Mouse (Mus musculus) cerebellum, adult 11-12 months (tissue): ENCODE measurements around the gene Traf1.

Experiments used
- DNase-seq: peaks from one replicate; pipeline ENCODE4 v3.0.0; 2022

Traf1 gene

DNA sequence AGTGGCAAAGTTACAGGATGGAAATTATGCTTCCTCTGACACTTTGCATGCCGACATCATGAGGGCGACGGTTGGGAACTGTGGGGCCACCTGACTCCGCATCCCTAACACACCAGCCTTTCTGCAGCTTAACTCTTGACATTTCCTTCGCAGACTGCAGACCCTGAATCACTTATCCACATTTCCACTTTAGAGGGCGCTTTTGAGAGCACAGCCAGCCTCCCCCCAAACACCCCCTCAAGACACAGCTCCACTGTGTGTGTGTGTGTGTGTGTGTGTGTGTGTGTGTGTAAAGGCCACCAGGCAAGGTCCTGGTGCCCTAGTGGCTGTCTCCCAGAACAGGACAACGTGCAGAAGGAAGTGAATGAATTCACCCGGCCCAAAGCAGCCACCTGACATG lies 4.2 kb upstream of the Traf1 start:
- no peak for DNase-seq

DNA sequence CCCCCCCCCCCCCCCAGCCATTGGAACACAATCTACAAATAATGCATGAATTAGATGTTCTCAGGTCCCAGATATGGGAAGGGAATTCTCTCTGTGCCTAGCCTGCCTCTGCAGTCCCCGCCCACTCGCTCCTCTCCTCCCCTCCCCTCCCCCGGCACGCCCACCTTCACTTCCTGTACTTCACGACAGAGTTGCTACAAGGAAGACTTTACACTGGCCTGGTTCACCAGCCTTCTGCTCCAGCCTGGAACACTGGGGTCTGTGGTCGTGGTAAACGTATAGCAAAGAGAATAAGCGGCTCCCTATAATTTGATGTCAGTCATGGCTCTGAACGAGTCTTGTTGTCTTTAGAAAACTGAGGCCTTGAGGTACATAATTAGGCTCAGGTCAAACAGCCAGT lies 3.7 kb upstream of the Traf1 start:
- no peak for DNase-seq

DNA sequence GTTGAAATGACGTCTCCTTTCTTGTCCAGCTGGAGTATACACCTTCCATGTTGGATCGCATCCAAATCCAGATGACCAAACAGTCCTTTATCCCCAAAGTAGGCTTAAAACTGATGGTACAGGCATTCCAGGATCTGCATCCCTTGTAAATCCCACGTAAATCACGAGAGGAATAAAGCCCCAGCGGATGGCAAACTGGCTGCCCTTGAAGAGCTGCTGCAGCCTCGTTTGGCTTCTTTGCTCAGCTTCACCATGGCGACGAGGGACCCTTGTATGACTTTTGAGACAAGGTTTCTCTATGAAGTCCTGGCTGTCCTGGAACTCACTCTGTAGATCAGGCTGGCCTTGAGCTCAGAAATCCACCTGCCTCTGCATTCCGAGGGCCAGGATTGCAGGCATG lies 3.1 kb upstream of the Traf1 start:
- no peak for DNase-seq

DNA sequence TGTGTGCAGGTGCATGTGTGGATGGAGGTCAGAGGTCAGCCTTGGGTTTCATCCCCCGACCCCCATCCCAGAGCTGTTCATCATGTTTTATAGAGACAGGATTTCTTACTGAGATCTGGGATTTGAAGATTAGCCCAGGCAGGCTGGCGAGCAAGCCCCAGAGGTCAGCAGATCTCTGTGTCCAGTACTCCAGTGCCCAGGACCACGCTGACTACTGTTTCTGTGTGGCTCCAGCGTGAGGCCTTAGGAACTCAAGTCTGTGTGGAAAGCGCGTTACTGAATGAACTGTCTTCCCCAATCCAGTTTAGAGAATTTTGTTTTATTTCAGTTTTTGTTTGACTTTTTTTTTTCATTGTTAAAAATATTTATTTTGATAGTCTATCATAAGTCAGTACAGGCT lies 2.7 kb upstream of the Traf1 start:
- no peak for DNase-seq

DNA sequence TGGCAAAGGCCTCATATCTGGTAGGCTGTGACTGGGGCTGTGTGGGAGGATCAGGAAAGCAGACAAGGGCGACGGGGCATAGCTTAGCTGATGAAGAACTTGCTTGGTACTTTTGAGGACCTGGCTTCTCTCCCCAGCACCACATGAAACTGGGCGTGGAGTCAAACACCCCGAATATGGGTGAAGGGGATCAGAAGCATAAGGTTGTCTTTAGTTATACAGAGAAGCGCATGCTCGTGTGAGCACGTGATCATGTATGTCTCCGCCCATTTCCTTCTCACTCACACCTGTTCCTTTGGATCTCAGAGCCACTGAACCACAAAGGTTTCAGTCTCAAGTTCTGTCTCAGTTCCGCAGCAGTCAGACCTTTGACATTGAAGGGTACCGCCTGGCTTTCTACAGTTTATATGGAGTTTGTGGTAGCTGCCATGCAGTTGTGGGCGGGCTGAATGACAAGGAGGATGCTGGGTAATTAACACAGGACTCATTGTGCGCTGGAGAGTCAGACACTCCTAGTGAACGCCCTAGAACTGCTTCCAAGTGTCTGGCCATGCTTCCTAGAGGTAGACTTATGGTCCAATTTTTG lies 1.9 kb upstream of the Traf1 start:
- no peak for DNase-seq

DNA sequence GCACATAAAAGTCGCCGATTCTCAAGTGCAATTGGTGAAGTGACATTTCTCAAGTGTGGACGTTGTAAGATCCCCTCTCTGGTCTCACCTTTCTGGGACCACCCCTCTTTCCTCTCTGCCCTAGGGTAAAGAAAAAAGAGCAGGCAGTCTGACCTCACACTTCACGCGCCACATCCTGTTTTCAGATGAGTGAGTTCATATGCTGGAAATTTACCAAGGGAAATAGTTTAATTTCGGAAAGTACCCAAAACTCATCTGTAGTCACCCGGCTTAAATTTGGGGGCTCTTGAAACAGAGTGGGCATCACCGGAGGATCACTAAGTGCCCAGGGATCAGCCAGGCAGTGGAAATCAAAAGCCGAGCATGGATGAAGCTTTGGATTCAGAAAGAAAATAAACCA lies 1.3 kb upstream of the Traf1 start:
- no peak for DNase-seq

DNA sequence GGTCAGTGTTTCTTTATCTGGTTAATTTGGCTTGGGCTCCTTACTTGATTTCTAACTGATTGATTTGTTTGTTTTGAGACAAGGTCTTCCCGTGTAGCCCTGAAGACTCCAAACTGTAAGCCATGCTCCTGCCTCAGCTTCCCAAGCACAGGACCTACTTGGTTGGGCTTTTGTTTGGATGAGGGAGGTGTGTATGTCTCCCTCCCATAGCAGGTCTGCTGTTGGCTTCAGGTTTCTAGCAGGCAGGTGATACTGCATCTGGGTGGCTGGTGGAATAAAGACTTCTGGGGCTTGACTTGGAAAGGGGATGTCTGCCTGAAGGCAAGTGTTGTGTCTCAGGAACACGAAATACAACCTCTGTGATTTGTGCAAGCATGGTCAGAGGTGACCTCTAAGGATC lies 639 bp upstream of the Traf1 start:
- DNase-seq = no peak

DNA sequence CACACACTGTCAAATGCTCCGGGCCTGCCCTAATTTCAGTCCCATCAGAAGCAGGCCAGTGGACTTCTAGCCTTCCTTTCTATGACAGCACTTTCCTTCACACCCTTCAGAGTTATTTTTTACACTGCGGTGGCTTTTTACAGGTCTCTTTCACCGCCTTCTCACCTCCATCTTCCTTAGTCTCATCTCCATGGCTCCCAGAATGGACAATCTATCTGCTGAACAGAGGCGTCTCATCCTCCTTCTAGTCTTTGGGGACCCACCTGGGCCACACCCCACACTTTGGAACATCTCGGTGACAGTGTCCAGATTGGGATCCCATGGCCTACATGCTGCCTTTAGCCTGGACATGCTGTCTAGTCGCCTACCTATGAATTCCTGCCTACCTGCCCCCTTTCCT lies 606 bp downstream of the Traf1 start:
- DNase-seq = no peak

DNA sequence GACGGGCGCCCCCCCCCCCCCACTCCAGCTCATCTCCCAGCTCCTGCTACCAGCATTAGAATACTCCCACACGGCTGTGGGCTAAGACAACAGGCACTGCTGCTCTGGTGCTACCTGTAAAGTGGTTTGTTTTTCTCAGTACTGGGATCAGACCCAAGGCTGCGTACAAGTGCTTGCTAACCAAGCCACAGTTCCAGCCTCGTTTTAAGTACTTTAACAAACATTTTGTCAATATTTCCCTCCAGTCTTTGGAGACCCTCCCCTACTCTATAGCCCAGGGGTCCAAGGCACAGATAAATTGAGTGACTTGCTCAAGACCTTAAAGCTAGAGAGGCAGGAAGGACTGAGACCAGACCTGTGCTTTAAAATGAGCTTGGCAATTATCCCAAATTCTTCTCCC lies 1.1 kb downstream of the Traf1 start:
- no peak for DNase-seq

DNA sequence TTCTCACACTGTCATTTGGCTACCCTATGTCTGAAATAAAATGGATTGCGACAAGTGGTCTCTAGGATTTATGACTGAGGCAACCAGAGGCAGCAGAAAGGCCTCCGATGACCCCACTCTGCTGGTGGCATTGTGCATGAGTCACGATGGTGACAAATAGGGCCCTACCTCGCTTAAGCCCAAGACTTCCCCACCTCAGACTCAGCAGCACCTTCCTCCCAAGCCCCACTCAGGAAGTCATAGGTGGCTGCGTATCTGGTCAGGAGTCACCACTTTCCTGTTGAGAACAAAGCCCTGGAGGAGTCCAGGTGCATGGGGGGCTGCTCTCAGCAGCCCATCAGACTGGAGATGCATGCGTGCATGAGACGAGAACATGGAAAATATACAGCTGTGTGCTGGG lies 3.0 kb downstream of the Traf1 start:
- no peak for DNase-seq

DNA sequence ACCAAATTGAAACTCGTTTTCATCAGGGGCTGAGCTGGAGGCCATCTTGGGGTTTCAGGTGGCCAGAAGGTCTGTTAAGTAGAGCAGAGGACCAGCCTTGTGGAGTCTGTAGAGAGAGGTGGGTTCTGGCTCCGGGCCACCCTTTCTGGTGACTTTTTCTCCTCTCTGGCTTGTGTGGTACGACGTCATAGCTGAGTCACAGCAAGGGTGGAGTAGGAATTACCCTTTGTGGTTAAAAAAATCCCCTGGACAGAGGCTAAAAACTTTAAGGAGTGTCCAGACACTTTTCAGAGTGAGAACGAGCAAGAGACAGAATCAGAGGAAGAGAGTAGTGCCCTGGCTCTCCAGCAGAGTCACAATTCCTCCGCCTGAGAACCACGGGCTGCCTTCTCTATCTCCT lies 3.5 kb downstream of the Traf1 start:
- no peak for DNase-seq

DNA sequence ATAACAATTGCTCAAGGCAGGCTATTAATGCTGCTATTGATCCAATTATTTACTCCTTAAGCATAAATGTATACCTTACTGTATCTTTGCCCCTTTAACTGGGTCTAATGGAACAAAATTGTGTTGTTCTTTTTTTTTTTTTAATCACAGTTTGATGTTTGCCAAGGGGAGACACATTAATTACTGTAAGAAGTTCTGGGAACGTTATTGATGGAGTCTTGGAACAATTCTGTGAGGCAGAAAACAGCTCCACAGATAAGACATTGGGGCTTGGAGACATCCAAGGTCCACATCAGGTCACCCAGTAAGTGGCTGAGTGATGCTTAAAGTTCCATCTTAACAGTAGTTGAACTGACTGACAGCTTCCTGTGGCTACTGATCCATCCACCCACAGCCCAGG lies 4.2 kb downstream of the Traf1 start:
- DNase-seq = no peak

DNA sequence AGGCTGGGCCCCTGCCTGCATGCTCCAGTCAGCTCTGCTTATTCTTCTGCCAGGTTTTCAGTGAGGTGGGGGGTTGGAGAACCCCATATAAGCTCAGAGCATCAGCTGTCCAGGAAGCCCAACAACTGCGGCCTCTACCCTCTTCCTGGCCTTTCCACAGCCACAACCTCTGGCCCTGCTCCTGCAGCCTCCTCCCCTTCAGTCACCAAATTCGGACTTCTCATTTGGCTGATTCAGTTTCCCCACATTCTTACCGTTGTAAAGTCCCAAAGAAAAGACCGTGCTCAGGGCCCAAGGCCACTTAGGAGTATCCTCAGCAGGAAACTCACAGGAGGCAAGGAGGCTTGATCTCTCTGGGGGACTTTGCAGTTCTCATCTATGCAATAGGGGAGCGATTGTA lies 4.6 kb downstream of the Traf1 start:
- no peak for DNase-seq

DNA sequence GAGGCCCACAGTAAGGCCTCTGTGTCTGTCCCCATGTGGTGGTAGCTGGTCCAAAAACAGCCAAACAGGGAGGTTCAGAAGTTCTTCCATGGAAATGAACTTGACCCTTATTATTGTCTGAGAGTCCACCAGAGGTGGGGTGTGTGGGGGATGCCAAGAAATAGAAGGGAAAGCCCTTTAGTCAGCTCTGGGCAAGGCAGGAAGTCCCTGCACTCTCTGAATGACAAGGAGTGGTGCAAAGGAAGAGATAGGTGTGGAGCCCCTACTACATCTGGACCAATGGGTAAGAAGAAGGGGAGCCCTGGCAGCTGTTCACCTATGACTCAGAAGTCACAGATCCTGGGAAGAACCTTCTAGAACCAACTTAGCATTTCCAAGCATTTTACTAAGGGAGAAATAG lies 7.2 kb downstream of the Traf1 start:
- no peak for DNase-seq

DNA sequence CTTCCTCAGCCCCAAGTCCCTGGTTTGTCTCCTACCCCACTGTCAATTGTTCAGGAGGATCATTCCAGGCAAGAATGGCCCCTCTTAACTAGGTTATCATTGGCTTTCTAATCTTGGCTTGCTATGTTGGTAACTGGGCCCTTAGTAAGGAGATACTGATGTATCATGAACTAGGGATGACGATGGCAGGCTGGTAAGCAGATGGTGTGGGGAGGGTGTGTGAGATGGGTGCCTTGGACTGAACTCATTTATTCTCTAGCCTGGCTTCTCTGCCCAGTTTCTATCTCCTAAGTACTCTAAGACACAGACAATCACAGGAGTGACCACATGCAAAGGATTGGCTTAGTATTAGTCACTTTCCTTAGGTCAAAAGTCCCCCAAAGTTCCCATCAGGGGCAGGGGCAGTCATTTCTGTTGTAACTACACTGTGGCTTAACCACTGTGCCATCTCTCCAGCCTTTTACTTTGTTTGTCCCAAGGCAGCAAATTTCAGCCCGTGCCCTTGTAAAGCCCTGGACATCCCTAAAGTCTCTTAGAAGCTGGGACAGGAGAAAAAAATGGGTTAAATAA lies 7.9 kb downstream of the Traf1 start:
- no peak for DNase-seq

DNA sequence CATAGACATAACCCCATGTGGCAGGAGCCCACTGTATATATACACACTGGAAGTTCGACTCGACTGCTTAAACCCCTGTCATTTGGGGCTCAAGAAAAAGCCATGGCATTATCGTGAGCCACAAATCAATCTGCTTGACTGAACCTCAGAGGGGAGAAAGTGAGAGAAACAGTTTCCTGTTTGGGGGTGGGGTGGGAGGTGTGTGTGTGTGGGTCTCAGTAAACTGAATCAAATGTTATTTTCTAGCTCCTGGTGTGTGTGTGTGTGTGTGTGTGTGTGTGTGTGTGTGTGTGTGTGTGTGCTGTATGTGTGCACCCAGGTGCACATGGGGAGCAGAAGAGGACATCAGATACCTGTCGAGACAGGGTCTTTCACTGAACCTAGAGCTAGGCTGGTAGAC lies 8.6 kb downstream of the Traf1 start:
- no peak for DNase-seq

DNA sequence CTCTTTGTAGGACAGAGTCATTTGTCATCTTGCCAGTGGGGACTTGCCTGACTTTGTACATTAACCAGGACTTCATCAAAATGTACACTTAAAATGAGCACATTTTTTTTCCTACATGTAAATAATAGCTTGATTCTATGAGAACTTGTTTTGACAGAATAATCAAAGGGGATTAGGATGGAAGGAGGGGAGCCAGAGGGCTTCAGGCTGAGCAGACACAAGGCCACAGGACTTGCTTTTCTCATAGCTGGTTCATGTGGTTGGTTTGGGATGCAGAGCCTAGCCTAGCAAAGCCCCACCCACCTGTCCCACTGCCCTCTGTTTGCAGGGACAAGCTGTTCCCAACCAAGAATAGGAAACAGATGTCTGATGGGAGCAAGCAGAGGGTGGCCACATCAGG lies 10.1 kb downstream of the Traf1 start:
- DNase-seq = no peak

DNA sequence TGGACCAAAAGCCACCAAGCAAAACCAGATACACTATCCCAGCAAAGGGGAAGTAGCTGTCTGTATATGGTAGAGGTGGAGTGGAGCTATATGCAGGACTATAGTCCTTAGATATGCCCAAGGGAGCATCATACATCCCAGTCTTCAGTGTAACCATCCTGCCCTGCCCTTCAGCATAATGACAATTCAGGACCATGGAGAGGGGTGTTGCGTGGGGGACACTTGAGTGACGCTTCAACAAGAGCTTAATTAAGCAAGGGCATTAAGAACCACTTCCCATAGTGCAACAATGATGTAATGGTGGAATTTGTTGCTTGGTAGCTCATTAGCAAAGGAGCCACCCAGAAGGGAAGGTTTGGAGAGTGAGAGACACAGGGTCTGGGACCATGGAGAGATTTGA lies 12.9 kb downstream of the Traf1 start:
- no peak for DNase-seq

DNA sequence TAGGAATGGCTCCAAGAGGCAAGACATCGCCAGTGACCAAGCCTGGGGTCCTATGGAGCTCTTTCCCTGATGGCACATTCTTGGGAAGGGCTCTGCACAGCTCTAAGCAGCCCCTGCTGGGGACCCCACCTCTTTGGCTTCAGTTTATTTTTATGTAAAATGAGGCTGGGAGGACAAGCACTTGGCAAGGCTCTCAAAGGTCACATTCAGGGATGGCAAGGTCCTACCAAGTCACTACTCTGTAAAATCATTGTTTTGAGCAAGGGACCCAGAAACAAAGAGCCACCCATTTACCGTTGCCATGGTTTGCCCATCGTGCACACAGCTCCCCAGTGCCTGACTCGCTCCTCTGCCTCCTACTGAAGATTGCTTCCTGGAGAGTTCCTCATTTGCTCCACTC lies 15.5 kb downstream of the Traf1 start:
- no peak for DNase-seq

DNA sequence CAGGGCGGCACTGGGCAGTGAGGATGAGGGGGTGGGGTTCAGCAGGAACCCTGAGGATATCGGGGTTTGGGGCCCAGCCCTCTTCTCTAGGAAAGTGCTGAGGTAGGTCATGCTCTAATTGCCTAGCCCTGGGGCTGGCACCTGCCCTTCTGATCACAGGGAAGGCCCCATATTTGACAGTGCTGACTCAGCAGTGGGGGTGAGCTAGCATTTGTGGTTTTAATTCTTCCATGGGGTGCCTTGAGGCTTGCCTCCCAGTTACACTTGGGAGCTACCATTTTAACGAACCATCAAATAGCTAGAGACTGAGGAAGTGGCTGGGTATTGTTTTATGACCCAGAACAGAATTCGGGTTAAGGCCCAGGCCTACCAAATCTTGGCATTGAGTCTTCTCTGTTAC lies 16.0 kb downstream of the Traf1 start:
- no peak for DNase-seq

DNA sequence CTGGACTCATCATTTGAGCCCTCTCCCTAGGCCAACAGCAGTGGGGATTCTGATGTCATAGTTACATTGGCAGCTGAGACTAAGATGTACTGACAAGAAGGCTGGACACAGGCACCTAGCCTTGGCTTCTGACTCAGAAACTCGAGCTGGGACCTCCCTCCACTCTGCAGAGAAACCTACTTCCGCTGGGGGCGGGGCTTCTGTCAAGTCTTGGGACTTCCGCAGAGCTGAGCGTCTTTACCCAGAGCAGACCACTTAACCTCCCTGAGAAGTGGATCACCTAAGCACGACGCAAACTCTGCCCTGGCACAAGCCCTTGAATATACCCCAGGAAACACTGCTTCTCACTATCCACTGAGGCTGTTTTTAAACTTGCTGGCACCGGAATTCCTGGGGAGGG lies 16.8 kb downstream of the Traf1 start:
- DNase-seq = no peak

DNA sequence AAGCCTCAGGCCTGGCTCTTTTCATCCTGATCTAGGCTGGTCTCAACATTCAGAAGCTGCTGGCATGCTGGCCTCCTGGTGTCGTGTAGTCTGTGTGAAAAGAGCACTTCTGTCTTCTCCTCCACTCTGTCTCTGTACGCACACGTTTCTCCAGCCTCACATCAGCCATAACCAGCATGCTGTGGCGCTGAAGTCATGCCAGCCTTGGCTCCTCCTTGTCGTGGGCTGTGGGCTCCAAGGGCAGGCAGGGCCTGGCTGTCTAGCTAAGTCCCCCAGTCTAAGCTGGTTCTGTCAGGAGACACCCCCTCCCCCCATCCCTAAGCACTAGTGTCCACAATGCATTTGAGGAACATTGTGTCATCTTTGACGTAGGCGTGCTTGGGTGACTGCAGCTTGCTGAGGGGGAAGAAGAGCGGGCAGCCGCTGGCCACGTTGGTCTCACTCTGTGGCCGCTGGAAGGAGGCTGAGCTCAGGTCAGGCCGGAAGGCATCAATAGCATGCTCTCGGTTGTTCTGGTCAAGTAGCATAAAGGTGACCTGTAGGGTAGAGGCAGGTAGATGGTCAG lies 17.9 kb downstream of the Traf1 start:
- DNase-seq = no peak

DNA sequence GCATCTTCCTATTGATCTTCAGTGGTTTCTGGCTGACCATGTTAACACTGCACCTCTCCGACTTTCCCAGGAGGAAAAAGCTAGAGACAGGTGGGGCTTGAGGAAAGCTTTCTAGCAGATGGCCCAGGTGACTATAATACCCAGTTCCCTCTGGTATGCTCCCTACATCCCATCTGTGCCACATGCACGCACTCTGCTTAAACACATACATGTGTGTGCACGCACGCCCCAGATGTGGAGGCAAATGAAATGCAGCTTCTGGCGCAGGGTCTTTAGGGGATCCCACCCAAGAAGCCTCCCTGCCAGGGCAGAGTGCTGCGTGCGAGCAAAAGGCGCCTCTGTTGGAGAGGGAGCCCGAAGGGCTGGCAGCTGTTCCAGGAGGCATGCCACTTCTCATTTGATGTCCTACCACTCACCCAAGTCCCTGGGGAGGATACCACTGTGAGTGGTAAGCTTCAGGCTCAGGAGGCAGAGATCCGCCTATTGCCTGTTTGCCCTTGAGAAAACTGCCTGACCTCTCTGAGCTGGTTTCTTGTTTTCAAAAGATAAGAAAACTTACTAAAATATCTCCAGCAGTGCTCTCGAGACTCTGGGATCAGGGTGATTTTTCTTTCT lies 20.4 kb downstream of the Traf1 start:
- DNase-seq = no peak

DNA sequence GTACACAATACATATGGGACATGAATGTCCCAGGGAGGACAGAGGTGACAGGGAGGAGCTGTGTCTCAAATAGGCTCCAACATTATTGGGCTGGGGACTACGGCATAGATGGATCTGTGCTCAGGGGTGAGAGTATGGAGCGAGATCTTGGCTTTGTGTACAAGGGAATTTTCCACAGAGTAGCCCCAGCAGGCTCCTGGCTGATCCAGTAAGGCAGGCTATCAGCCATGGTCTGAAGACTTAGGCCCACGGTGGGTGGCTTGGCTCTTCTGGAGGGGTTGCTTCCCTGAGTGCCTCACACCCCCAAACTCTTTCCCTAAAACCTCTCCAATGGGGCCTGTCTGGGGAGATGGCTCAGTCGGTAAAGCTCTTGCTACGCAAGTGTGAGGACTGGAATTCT lies 21.3 kb downstream of the Traf1 start:
- DNase-seq = no peak
